Mouse (Mus musculus) natural killer cell, adult 2 months (primary cell): ENCODE results near the gene Etaa1.
A peak's percentile ranks its signal among the peaks of the same experiment; 100 is the strongest.
"Not testable (repeated sequence)": the region's sequence is repeated elsewhere in the genome, so short reads cannot be mapped to it uniquely, and the experiment has no call there.

ENCODE experiments used
- DNase-seq, 2 experiments: peaks; one replicate each; pipeline ENCODE4 v3.0.0; 2022; ENCODE audit warnings: low spot score in 2 of 2

Etaa1 gene

GRCm38 (mm10) chr11:17953231-17954134 is at the start of gene Etaa1:
TSS of gene Etaa1 (minus strand) at chr11:17953875.
- peak; percentile 91 to 92 for DNase-seq

GRCm38 (mm10) chr11:17994151-17994550 is 40.5 kb upstream of the Etaa1 start:
- no peak for DNase-seq

GRCm38 (mm10) chr11:17992311-17992710 is 38.6 kb upstream of the Etaa1 start:
- no peak for DNase-seq

GRCm38 (mm10) chr11:17983331-17983730 is 29.7 kb upstream of the Etaa1 start:
- DNase-seq: no peak

GRCm38 (mm10) chr11:17981246-17981645 is 27.6 kb upstream of the Etaa1 start:
- DNase-seq: no peak

GRCm38 (mm10) chr11:17975581-17975980 is 21.9 kb upstream of the Etaa1 start:
- DNase-seq: no peak

- DNase-seq: no peak
Measured at GRCm38 (mm10) chr11:17952791-17953190, 884 bp downstream of the Etaa1 start.

- no peak for DNase-seq
Measured at GRCm38 (mm10) chr11:17951336-17951735, 2.3 kb downstream of the Etaa1 start.

GRCm38 (mm10) chr11:17939168-17939567 is 14.5 kb downstream of the Etaa1 start:
- DNase-seq: no peak

GRCm38 (mm10) chr11:17937931-17938330 is 15.7 kb downstream of the Etaa1 start:
- DNase-seq: no peak

- no peak for DNase-seq
Measured at GRCm38 (mm10) chr11:17917905-17918304, 35.8 kb downstream of the Etaa1 start.

- DNase-seq: no peak
Measured at GRCm38 (mm10) chr11:17917101-17917500, 36.6 kb downstream of the Etaa1 start.

GRCm38 (mm10) chr11:17916486-17916885 is 37.2 kb downstream of the Etaa1 start:
- no peak for DNase-seq

GRCm38 (mm10) chr11:17900996-17901395 is 52.7 kb downstream of the Etaa1 start:
- DNase-seq: not testable (repeated sequence)
